Mouse (Mus musculus): ENCODE results near the gene Rpsa.
"Not testable (repeated sequence)": the region's sequence is repeated elsewhere in the genome, so short reads cannot be mapped to it uniquely, and the experiment has no call there.

Rpsa gene

DNA sequence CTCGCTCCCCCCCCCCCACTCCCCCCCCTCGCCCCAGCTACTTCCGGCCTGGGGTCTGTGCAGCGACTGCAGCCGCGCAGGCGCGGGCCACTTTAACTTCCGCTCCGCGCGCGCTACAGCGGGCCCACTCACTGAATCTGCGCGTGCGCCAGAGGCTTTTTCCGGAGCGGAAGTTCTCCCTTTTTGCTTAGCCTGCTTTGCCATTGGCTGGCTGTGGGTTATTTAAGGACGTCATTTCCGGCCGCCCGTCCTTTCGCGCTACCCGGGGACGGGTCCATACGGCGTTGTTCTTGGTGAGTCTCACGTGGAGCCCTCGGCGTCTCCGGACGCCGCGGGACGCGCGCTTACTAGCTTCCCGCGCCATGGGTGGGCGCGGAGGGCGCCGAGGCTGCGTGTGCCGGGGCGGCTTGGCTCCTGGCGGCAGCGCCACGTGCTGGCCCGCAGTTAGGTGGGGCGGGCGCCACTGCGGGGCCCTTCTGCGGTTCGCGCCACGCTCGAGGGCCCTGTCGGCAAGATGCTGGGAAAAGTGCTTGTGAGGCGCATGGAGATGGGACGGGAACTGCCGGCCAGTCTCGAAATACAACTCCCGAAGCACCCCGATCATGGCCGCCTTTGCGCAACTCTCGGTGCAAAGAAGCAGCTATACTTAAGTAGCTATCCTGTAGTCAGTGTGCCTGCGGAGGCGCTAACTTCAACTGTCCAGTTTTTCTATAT is at the start of gene Rpsa:
TSS of gene Rpsa (plus strand) at position 152 of the 714 bp plus-strand sequence.
- in situ Hi-C loops (cut with MboI; ENCODE audit: low sequenced_read_pairs): no loop called here

DNA sequence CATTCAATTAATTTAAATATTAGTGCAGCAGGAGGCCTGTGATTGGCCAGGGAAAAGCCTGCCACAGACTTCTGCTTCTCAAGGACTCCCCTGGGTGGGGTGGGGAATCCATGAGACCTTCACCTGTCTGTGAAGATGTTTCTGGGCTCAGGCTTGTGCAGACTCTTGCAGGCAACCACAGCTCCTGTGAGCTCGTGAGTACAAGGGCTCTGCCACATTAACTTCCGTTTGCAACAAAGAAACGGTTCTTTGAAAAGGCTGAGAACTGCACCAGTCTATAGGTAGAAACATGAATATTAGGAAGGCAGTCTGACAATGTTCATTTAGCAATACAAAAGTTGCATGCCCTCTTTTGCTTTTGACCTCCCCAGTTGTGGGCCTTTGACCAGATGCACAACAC is 49.2 kb upstream of the Rpsa start:
- in situ Hi-C loops (cut with MboI; ENCODE audit: low sequenced_read_pairs): no loop called here

DNA sequence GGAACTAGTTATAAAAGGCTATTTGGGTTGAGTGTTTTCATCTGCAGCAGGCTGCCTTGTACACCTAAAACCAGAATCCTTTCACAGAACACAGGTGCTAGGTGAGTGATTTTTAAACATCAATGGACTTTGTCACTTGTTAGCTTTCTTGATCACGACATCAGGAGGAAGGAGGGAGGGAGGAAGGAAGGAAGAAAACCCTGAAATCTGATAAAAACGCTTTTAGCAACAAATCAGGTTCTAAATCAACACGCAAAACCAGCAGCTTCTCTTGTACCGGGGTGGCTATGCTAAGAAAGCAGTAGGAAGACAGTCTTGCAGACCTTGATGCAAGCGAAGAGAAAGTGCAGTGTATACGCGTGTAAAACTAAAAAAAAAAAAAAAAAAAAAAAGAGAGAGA is 47.6 kb upstream of the Rpsa start:
- in situ Hi-C loops (cut with MboI; ENCODE audit: low sequenced_read_pairs): no loop called here

DNA sequence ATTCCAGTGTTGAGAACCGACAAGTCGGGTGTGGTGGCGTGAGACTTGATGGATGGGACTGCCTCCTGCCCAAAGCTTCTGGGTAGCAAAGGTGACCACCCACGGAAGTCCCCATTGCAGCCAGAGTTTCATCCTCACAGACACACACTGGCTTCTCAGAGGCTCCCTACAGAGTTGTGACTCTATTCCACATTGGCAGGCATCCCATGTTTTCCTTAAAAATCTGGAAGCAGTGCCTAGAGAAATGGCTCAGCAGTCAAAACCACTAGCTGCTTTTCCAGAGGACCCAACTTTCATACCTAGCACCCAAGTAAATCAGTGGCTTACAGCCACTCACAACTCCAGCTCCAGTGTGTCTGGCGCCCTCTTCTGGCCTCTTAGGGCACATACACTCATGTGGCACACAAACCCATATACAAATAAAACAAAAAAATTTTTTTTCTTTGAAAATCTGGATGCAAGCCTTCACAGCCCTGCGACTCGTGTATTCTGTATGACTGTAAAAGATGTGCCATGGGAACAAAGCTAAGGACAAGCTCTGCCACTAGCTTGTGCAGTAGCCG is 46.9 kb upstream of the Rpsa start:
- in situ Hi-C loops (cut with MboI; ENCODE audit: low sequenced_read_pairs): no loop called here

DNA sequence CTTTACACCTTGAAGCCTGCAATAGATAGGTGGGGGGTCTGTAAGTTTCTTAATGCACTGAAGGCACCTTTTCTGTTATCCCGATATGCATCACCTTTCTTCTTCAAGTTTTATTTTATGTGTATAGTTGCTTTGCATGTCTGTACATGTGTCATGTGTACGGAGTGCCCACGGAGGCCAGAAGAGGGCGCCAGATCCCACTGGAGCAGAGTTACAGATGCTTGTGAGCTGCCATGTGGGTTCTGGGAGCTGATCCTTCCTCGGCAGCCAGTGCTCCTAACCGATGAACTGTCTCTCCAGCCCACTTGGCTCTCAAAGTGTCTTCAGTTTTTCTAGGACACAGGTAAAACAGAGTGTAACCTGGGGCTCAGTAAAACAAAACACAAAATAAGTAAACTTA is 46.2 kb upstream of the Rpsa start:
- in situ Hi-C loops (cut with MboI; ENCODE audit: low sequenced_read_pairs): no loop called here

DNA sequence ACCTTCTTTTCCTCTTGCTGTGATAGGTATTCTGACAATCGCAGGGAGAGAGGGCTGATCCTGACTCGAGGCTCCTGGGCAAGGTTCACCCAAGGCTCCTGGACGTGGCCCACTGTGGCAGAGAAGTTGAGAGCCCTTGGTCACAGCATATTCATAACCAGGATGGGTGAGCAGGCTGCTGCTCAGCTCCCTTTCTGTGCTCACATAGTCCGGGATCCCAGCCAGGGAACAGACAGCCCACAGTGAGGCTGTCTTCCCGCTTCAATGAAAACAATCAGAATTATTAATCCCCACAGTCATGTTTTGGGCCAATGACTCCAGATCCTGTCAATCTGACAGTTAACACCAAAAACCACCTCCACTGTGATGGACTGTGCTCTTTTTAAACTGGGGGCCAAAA is 45.5 kb upstream of the Rpsa start:
- in situ Hi-C loops (cut with MboI; ENCODE audit: low sequenced_read_pairs): no loop called here

DNA sequence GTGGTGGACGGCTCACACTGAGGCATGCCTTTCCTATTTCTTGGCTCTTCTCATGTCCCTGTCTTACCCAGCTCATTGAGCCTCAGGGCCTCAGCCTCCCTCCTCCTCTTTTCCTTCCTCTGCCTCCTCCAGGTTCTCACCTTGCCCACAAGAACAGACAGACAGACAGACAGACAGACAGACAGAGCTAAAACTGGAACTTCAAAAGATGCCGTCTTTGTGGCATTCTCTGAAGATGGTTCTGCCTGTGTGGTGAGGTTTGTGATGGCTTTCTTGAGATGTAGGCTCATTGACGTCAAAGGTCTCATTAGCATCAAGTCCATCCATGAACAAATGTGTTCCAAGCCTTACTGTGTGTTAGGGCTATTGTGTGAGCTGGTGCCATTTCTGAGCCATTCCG is 44.8 kb upstream of the Rpsa start:
- in situ Hi-C loops (cut with MboI; ENCODE audit: low sequenced_read_pairs): no loop called here

DNA sequence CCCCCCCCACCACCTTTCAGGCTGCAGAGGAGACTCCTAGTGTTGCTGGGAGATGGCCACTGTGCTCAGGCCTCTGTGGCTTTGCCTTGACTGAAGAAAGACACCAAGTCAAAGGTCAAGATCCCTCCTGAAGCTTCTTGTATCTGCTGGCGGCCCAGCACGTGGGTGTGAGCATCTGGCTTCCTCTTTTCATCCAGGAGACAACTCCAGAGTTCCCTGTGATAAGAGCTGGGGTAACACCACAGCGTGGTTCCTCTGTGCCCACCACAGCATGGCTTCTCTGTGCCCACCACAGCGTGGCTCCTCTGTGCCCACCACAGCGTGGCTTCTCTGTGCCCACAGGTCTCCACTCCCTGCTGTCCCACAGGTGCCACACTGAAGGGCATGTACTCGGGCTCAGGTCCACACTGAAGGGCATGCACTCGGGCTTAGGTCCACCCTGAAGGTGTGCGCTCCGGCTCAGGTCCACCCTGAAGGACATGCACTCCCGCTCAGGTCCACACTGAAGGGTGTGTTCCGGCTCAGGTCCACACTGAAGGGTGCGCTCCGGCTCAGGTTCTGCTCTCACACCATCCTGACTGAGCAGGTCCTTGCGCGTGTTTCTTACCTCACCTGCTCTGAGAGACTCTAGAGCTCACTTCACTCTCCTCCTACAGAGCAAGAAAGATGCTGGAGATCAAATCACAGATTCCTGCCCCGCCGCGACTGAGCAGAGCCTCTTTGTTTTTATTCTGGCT is 44.2 kb upstream of the Rpsa start:
- in situ Hi-C loops (cut with MboI; ENCODE audit: low sequenced_read_pairs): no loop called here

DNA sequence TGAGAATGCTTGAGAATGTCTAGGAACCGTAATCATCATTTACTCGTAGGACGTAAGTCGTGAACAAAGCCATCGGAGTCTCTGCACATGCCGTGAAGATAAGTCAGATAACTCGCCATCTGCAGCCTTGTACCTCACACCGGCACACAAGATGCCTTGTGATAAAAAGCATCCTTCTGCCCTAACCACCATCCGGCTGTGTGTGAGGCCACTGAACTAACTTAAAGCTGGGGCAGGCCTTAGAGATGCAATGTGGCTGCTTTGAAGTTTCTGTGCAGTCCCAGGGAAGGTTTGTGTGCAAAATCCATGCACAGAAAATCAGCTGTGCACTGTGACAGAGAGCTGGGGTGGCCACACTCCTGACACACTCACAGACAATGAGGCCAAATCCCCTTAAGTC is 43.1 kb upstream of the Rpsa start:
- in situ Hi-C loops (cut with MboI; ENCODE audit: low sequenced_read_pairs): no loop called here

- in situ Hi-C loops (cut with MboI; ENCODE audit: low sequenced_read_pairs): no loop called here
Observed at GRCm38 (mm10) chr9:120089125-120089524, 38.4 kb upstream of the Rpsa start.

- in situ Hi-C loops (cut with MboI; ENCODE audit: low sequenced_read_pairs): no loop called here
Observed at GRCm38 (mm10) chr9:120091086-120091485, 36.4 kb upstream of the Rpsa start.

- in situ Hi-C loops (cut with MboI; ENCODE audit: low sequenced_read_pairs): no loop called here
Observed at GRCm38 (mm10) chr9:120091696-120092238, 35.7 kb upstream of the Rpsa start, which contains the start of gene Ccr8. Gene Ccr8, plus strand, starts transcription at chr9:120092114.

- in situ Hi-C loops (cut with MboI; ENCODE audit: low sequenced_read_pairs): no loop called here
Observed at GRCm38 (mm10) chr9:120093701-120094100, 33.8 kb upstream of the Rpsa start.

DNA sequence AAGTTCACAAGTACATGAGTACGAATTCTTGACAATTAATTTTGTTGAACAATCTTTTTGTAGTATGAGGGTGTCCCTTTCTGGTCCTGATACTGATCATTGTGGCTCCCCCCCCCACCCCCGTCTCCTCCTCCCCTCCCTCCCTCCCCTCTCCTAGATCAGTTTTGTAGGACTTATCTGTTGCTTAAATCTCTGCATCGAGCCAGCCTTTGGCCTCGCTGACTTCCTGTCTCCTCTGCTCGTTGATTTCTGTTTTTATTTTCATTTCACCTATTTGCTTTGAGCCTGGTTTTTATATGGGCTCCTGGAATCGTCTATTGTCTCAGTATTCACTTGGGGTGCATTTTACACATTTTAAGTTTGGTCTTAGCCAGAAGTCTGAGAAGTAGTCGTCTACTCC is 31.6 kb upstream of the Rpsa start:
- in situ Hi-C loops (cut with MboI; ENCODE audit: low sequenced_read_pairs): no loop called here

DNA sequence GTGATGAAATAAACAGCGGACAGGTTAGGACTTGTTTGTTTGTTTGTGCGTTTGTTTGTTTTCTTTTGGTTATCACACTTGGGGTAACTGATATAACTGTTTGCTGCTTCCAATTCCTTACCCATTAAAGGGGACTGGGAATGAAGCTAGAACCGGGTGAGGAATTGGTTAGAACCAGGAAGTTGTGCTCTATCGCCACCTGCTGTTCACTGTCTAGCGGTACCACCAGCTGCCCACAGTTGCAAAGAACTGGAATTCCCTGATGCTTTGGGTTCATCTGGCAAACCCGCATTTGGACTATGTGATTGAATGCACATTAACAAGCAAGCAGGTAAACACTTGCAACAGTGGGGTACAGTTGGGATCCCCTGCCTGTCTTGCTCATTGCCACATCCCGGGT is 28.8 kb upstream of the Rpsa start:
- in situ Hi-C loops (cut with MboI; ENCODE audit: low sequenced_read_pairs): no loop called here

- in situ Hi-C loops (cut with MboI; ENCODE audit: low sequenced_read_pairs): no loop called here
Observed at GRCm38 (mm10) chr9:120099304-120099703, 28.2 kb upstream of the Rpsa start.

GRCm38 (mm10) chr9:120101165-120101564 is 26.3 kb upstream of the Rpsa start:
- in situ Hi-C loops (cut with MboI; ENCODE audit: low sequenced_read_pairs): no loop called here

DNA sequence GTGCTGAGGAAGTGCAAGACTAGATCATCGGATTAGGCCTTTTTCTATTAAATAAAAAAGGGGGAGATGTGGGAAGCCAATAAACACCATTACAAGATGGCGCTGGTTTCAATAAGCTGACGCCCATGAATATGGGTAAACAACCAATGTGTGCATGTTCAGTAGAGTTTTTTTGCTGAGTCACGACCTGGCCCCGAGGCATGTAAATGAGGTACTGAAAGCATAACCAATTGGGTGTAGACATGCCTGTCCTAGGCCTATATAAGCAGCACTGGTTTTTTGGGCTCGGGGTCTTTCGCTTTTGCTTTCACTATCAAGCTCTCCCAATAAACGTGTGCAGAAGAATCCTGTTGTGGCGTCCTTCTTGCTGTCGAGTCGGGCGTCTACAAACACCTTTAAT is 18.5 kb upstream of the Rpsa start:
- in situ Hi-C loops (cut with MboI; ENCODE audit: low sequenced_read_pairs): not testable (repeated sequence)

- in situ Hi-C loops (cut with MboI; ENCODE audit: low sequenced_read_pairs): no loop called here
Observed at GRCm38 (mm10) chr9:120110211-120111018, 17.1 kb upstream of the Rpsa start, which contains the start of gene Slc25a38. Gene Slc25a38, plus strand, starts transcription at chr9:120110374.

DNA sequence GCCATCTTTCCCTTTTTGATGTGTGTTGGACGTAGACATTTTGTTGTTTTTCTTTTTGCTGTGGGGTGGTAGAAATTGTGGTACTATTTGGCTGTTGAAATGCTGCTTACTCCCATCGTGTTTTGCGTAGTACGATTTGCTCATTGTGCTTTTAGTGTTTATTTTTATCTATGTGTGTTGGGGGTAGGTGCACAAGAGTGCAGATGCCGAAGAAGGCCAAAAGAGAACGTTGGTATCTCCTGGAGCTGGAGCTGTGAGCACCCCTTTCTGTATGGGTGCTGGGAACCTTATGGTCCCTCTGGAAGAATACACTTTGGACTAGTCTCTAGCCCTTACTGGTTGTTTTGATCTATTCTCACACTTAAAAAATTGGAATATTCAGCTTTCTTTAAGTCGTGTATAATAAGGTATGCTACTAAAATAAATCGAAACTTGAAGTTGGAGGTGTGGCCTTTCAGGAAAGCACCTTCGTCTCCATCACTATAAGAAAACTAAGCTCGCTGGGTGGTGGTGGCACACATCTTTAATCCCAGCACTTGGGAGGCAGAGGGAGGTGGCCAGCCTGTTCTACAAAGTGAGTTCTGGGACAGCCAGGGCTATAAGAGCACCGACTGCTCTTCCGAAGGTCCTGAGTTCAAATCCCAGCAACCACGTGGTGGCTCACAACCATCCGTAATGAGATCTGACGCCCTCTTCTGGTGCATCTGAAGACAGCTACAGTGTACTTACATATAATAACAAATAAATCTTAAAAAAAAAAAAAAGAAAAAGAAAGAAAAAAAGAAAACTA is 16.1 kb upstream of the Rpsa start:
- in situ Hi-C loops (cut with MboI; ENCODE audit: low sequenced_read_pairs): no loop called here

Data from CH12F3 (cell line).